Mouse (Mus musculus) kidney, postnatal 25 days (tissue): ENCODE measurements around the gene Fgr.

ENCODE experiments used
- DNase-seq, 2 experiments: peaks; one replicate each; pipeline ENCODE4 v3.0.0; 2021; ENCODE audit warnings: mixed read lengths in 2 of 2

Fgr gene

GRCm38 (mm10) chr4:132973814-132974398, at the start of gene Fgr:
TSS of gene Fgr (plus strand) at chr4:132974095.
- peak in 1 of 2 experiments; percentile 58 for DNase-seq

GRCm38 (mm10) chr4:132926520-132926919, 47.4 kb upstream of the Fgr start:
- peak; percentile 28 to 77 for DNase-seq

GRCm38 (mm10) chr4:132930784-132931183, 43.1 kb upstream of the Fgr start:
- peak; percentile 60 to 79 for DNase-seq

GRCm38 (mm10) chr4:132932752-132933404, 41.0 kb upstream of the Fgr start:
- DNase-seq: no peak

GRCm38 (mm10) chr4:132934639-132935038, 39.3 kb upstream of the Fgr start:
- DNase-seq: peak in 1 of 2 experiments; percentile 13

GRCm38 (mm10) chr4:132938181-132938941, 35.5 kb upstream of the Fgr start:
- peak; percentile 38 to 57 for DNase-seq

- DNase-seq: peak; percentile 59 to 81
Observed at GRCm38 (mm10) chr4:132939421-132940127, 34.3 kb upstream of the Fgr start.

- no peak for DNase-seq
Observed at GRCm38 (mm10) chr4:132941012-132941729, 32.7 kb upstream of the Fgr start.

GRCm38 (mm10) chr4:132943088-132943487, 30.8 kb upstream of the Fgr start:
- DNase-seq: no peak

- DNase-seq: no peak
Observed at GRCm38 (mm10) chr4:132944106-132944505, 29.8 kb upstream of the Fgr start.

GRCm38 (mm10) chr4:132944776-132945175, 29.1 kb upstream of the Fgr start:
- DNase-seq: no peak

- DNase-seq: peak; percentile 78 to 86
Observed at GRCm38 (mm10) chr4:132945261-132946046, 28.4 kb upstream of the Fgr start.

GRCm38 (mm10) chr4:132946047-132947001, 27.6 kb upstream of the Fgr start:
- DNase-seq: peak; percentile 45 to 70

GRCm38 (mm10) chr4:132949882-132950532, 23.9 kb upstream of the Fgr start:
- DNase-seq: no peak

GRCm38 (mm10) chr4:132950999-132951398, 22.9 kb upstream of the Fgr start:
- no peak for DNase-seq

- no peak for DNase-seq
Observed at GRCm38 (mm10) chr4:132954530-132955394, 19.1 kb upstream of the Fgr start.

- DNase-seq: no peak
Observed at GRCm38 (mm10) chr4:132955395-132955791, 18.5 kb upstream of the Fgr start.

GRCm38 (mm10) chr4:132958741-132959678, 14.9 kb upstream of the Fgr start:
- DNase-seq: peak; percentile 38 to 71
